Mouse (Mus musculus): Measurements from ENCODE around the gene Psmf1. TPM values are rescaled to one million over a fixed set of nuclear protein-coding genes. Genes with fewer than 3 reads are reported as not detected.

Psmf1 gene
- polyA plus RNA-seq, 1 experiment, result 5.2 TPM

DNA sequence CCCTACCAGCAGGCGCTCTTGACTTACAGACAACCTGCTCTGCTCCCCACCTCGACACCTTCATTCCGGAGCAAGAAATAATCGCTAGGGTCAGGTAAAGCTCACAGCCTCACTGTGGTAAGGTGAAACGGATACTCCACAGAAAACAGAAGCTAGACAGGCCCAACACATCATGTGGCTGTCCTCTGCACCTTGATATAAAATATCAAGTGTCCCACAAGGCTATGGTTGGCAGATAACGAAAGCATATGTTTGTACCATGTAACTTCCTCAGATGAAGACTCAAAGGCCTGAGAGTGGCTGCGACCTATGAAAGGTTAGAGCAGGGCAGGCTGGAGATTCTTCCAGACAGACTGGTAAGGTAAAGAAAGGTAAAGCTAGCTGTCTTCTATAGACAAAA is 4.5 kb downstream of the Psmf1 start:
- no peaks in the 10 kb centered on the region for H3K27me3 ChIP-seq (ENCODE audit: control insufficient read depth)
- H3K9me3 ChIP-seq (ENCODE audit: control insufficient read depth, low read length), result no peaks in the 10 kb centered on the region
- TF ChIP-seq TAL1 (IDR thresholded peaks at IDR 0.05; ENCODE audit: low read length) (no peak), GATA1 (IDR thresholded peaks at IDR 0.05; ENCODE audit: low read length) (no peak)
- H3K36me3 ChIP-seq (ENCODE audit: control insufficient read depth), result peaks cover 54% of the 10 kb centered on the region
- H3K4me3 ChIP-seq (replicated peaks), result peak overlapping the region; percentile 79
- H3K4me1 ChIP-seq (ENCODE audit: control insufficient read depth), result peaks cover 86% of the 10 kb centered on the region

DNA sequence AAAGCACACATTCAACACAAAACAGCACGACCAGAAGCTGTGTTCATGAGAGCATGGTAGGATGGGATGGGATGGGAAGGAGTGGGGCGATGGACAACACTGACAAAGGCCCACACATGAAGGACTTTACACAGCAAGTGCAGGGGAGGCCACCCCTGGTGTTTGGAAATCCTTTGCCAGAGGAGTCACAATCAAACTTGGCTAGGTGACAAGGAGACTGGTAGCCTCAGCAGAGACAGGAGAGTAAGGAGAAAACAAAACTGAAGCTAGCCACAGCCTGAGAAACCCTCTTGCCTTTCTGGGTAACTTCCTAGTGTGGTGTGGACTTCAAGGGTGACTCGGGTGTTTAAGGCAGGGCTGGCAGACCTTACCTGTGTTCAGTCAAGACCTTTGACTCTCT is 4.9 kb downstream of the Psmf1 start:
- H3K4me1 ChIP-seq (ENCODE audit: control insufficient read depth), result peaks cover 81% of the 10 kb centered on the region
- peaks cover 58% of the 10 kb centered on the region for H3K36me3 ChIP-seq (ENCODE audit: control insufficient read depth)
- TF ChIP-seq GATA1 (IDR thresholded peaks at IDR 0.05; ENCODE audit: low read length) (no peak), TAL1 (IDR thresholded peaks at IDR 0.05; ENCODE audit: low read length) (no peak)
- peak overlapping the region; percentile 79 for H3K4me3 ChIP-seq (replicated peaks)
- no peaks in the 10 kb centered on the region for H3K9me3 ChIP-seq (ENCODE audit: control insufficient read depth, low read length)
- H3K27me3 ChIP-seq (ENCODE audit: control insufficient read depth), result no peaks in the 10 kb centered on the region

DNA sequence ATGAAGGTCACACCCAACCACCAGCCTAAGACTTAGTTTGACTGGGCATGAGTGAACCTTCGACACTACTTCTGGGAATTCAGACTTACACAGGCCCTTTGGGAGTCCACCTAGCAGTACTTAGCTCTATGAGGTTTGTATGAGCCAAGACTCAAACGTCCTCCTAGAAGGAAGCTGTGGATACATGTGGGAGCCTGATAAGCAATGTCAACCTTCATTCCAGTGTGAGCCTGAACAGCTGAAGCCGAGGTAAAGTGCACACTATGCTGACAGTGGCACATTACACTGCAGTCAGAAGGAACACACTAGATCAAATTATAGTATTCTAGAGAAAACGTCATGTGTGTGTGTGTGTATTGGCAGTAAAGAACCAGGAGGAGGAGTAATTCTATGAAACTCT is 5.5 kb downstream of the Psmf1 start:
- H3K27me3 ChIP-seq (ENCODE audit: control insufficient read depth), result no peaks in the 10 kb centered on the region
- H3K9me3 ChIP-seq (ENCODE audit: control insufficient read depth, low read length), result no peaks in the 10 kb centered on the region
- H3K36me3 ChIP-seq (ENCODE audit: control insufficient read depth), result peaks cover 64% of the 10 kb centered on the region
- TF ChIP-seq TAL1 (IDR thresholded peaks at IDR 0.05; ENCODE audit: low read length) (no peak), GATA1 (IDR thresholded peaks at IDR 0.05; ENCODE audit: low read length) (no peak)
- H3K4me1 ChIP-seq (ENCODE audit: control insufficient read depth), result peaks cover 75% of the 10 kb centered on the region
- H3K4me3 ChIP-seq (replicated peaks), result peak overlapping the region; percentile 79

DNA sequence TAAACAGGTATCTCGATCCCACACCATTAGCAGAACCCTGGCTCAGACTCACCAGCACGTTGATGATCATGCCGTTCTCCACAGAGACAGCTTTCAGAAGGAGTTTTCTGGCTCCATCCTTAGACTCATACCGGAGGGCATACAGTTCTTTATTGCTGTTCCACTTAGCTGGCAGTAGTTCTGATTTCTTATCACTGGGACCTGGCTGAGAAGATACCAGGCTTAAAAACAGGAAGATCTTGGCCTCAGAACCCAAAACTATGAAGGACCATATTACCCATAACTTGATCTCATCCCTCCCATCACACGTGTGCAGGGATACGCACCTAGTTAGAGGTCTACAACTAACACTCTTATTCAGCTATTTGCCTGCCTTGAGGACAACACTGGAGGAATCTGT is 8.6 kb downstream of the Psmf1 start:
- TF ChIP-seq TAL1 (IDR thresholded peaks at IDR 0.05; ENCODE audit: low read length), result no peak
- TF ChIP-seq GATA1 (IDR thresholded peaks at IDR 0.05; ENCODE audit: low read length), result no peak
- Histone ChIP-seq H3K27me3 (ENCODE audit: control insufficient read depth) (no peaks in the 10 kb centered on the region), H3K9me3 (ENCODE audit: control insufficient read depth, low read length) (no peaks in the 10 kb centered on the region), H3K36me3 (ENCODE audit: control insufficient read depth) (peaks cover 91% of the 10 kb centered on the region), H3K4me3 (replicated peaks) (no peak overlapping the region), H3K4me1 (ENCODE audit: control insufficient read depth) (peaks cover 53% of the 10 kb centered on the region)

DNA sequence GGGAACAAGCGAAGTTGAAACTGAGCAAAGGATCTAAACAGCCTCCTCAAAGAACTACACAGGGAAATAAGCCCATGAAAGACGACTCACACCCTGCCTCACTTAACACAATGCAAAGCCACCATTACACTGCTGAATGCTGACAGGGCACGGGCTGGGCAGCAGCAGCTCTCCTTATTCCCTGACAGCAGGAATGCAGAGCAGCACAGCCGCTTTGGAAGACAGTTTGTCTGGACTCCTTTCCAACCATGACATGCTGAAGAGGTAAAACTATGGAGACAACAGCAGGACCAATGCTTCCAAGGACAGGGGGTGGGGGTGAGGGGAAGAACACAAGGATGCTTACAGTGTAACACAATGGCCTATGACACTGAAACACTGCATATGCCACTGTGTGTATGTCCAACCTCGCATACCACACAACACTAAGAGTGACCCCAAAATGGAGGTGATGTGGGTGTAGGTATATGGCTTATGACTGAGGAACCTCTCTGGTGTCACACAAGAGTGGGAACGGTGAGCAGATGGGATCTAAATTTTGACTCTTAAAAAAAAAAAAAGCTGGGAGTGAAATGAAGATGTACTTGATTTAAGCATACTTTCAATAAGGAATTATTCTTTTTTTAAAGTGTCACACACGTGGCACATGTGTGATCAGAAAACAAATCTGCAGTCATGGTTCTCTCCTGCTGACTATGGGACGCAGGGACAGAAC is 10.7 kb downstream of the Psmf1 start:
- peaks cover 94% of the 10 kb centered on the region for H3K36me3 ChIP-seq (ENCODE audit: control insufficient read depth)
- no peaks in the 10 kb centered on the region for H3K9me3 ChIP-seq (ENCODE audit: control insufficient read depth, low read length)
- no peaks in the 10 kb centered on the region for H3K27me3 ChIP-seq (ENCODE audit: control insufficient read depth)
- H3K4me3 ChIP-seq (replicated peaks), result no peak overlapping the region
- H3K4me1 ChIP-seq (ENCODE audit: control insufficient read depth), result peaks cover 33% of the 10 kb centered on the region
- no peak for TF ChIP-seq GATA1 (IDR thresholded peaks at IDR 0.05; ENCODE audit: low read length)
- no peak for TF ChIP-seq TAL1 (IDR thresholded peaks at IDR 0.05; ENCODE audit: low read length)

DNA sequence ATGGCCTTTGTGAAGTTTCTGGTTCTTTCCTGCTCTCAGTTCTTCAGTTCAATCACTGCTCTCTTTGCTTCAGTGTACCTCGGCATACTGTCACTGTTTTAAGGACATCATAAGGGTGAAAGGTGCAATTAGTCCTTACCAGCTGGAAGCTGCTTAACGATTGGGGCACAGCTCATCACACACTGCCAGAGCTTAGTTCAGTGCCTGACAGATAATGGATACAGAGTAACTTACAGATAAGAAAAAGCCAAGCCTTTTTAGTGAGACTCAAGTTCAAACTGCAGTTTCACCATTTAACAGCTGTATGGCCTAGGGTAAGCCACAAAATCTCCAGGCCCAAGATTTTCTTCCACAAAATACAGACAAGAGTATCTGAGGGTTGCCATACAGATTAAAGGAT is 19.9 kb downstream of the Psmf1 start:
- H3K4me3 ChIP-seq (replicated peaks), result no peak overlapping the region
- H3K36me3 ChIP-seq (ENCODE audit: control insufficient read depth), result peaks cover 100% of the 10 kb centered on the region
- H3K4me1 ChIP-seq (ENCODE audit: control insufficient read depth), result peaks cover 19% of the 10 kb centered on the region
- H3K9me3 ChIP-seq (ENCODE audit: control insufficient read depth, low read length), result no peaks in the 10 kb centered on the region
- TF ChIP-seq GATA1 (IDR thresholded peaks at IDR 0.05; ENCODE audit: low read length) (no peak), TAL1 (IDR thresholded peaks at IDR 0.05; ENCODE audit: low read length) (no peak)
- H3K27me3 ChIP-seq (ENCODE audit: control insufficient read depth), result no peaks in the 10 kb centered on the region

DNA sequence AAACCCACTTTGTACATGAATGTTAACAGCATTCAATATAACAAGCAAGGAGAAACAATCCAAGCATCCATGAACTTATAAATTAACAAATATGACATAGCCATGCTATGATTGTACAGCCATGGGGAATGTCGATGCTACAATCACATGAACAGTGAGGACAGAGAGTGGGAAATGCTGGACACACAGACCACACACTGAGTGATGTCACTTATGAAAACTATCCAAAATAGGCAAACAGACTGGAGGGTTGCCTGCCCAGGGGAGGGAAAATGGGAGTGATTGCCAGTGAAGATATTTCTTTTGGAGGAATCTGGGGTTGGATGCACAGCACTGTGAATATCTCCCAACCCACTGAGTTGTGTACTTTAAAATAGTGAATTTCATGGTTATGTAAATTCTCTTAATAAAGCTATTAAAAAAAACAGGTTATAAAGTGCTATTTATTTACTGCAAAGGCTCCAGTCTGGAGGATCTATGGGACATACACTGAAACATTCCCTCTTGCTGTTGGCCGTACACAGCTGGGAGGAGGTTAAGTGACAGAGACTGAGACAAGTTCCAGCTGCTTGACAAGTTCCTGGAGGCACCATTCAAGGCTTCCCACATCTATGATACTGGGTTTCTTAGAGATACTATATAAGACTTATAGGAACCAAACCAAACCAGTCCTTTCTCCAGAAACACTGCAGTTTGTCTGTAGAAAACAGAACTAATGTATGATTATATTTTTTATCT is 27.5 kb downstream of the Psmf1 start:
- Histone ChIP-seq H3K36me3 (ENCODE audit: control insufficient read depth) (peaks cover 76% of the 10 kb centered on the region), H3K4me1 (ENCODE audit: control insufficient read depth) (no peaks in the 10 kb centered on the region), H3K27me3 (ENCODE audit: control insufficient read depth) (no peaks in the 10 kb centered on the region), H3K4me3 (replicated peaks) (no peak overlapping the region), H3K9me3 (ENCODE audit: control insufficient read depth, low read length) (no peaks in the 10 kb centered on the region)
- no peak for TF ChIP-seq TAL1 (IDR thresholded peaks at IDR 0.05; ENCODE audit: low read length)
- TF ChIP-seq GATA1 (IDR thresholded peaks at IDR 0.05; ENCODE audit: low read length), result no peak

DNA sequence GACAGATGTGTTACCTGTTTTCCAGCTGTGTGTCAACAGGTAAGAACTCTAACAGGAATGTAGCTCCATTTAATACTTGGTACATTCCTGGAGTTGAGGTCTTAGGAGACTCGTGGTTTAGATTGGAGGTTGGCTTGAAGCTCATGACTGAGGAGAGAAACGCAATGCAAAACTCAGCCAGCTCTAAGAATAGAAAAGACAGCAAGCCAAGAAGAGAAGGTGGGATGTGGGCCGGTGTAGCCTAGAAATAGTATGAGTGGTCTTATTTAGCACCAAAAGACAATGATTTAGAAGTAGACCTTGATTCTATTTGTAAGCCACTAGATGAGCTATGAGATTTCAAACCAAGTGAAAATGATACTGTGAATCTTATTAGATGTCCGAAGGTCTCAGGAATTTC is 28.5 kb downstream of the Psmf1 start:
- Histone ChIP-seq H3K36me3 (ENCODE audit: control insufficient read depth) (peaks cover 66% of the 10 kb centered on the region), H3K4me3 (replicated peaks) (no peak overlapping the region), H3K27me3 (ENCODE audit: control insufficient read depth) (no peaks in the 10 kb centered on the region), H3K4me1 (ENCODE audit: control insufficient read depth) (no peaks in the 10 kb centered on the region), H3K9me3 (ENCODE audit: control insufficient read depth, low read length) (no peaks in the 10 kb centered on the region)
- no peak for TF ChIP-seq TAL1 (IDR thresholded peaks at IDR 0.05; ENCODE audit: low read length)
- no peak for TF ChIP-seq GATA1 (IDR thresholded peaks at IDR 0.05; ENCODE audit: low read length)

DNA sequence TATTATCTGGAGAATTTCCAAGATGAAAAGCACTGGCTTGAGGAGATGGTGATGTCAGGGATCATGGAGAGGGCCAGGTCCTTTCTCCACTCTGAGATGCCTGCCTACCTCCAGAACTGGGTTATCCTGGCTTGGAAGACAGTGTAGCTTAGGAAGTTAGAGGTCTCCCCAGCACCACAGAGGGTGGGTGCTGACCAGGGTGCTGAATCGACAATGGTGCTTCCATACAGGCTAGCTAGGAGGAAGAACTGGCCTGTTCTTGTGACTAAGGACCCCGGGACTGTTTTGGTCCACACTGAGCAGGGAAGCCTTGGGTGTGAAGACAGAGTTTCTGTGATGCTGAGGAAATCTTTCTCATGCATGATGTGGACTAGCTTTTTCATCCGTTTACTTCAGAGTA is 31.3 kb downstream of the Psmf1 start:
- no peaks in the 10 kb centered on the region for H3K27me3 ChIP-seq (ENCODE audit: control insufficient read depth)
- no peak overlapping the region for H3K4me3 ChIP-seq (replicated peaks)
- peaks cover 38% of the 10 kb centered on the region for H3K36me3 ChIP-seq (ENCODE audit: control insufficient read depth)
- TF ChIP-seq TAL1 (IDR thresholded peaks at IDR 0.05; ENCODE audit: low read length), result no peak
- no peaks in the 10 kb centered on the region for H3K4me1 ChIP-seq (ENCODE audit: control insufficient read depth)
- no peaks in the 10 kb centered on the region for H3K9me3 ChIP-seq (ENCODE audit: control insufficient read depth, low read length)
